Mouse (Mus musculus) lung, embryonic 15.5 days (tissue): ENCODE measurements around the gene Mocs3. TPM values are rescaled to one million over a fixed set of nuclear protein-coding genes. Genes with fewer than 3 reads are reported as not detected.
A peak's percentile ranks its signal among the peaks of the same experiment; 100 is the strongest.

Experiments
- ATAC-seq: fragments of 200-750 bp; cut with Nextera tagmentation; 2 replicates; pipeline ENCODE4 v1.8.0; 2017; ENCODE audit warnings: moderate number of reproducible peaks, borderline replicate concordance; ENCODE audit not compliant: low FRiP score, low TSS enrichment; ENCODE audit errors: extremely low read depth
- H3K27ac ChIP-seq: fragments of 300-500 bp; sonication (generic); 2 replicates; pipeline ENCODE4 v1.5.1; 2015; ENCODE audit warnings: moderate library complexity, mild to moderate bottlenecking, inconsistent platforms
- H3K27me3 ChIP-seq: fragments of 300-500 bp; sonication (generic); 2 replicates; pipeline ENCODE4 v1.6.1; 2015; ENCODE audit warnings: inconsistent platforms
- H3K36me3 ChIP-seq: fragments of 300-500 bp; sonication (generic); 2 replicates; pipeline ENCODE4 v1.6.1; 2015; ENCODE audit warnings: inconsistent platforms
- H3K4me1 ChIP-seq: fragments of 300-500 bp; sonication (generic); 2 replicates; pipeline ENCODE4 v1.6.1; 2015; ENCODE audit warnings: inconsistent platforms
- H3K4me2 ChIP-seq: fragments of 300-500 bp; sonication (generic); 2 replicates; pipeline ENCODE4 v1.6.1; 2015; ENCODE audit warnings: inconsistent platforms, mild to moderate bottlenecking, moderate library complexity
- H3K4me3 ChIP-seq: fragments of 300-500 bp; sonication (generic); 2 replicates; pipeline ENCODE4 v1.5.1; 2015; ENCODE audit warnings: mild to moderate bottlenecking, inconsistent platforms
- H3K9ac ChIP-seq: fragments of 300-500 bp; sonication (generic); 2 replicates; pipeline ENCODE4 v1.6.1; 2015; ENCODE audit warnings: inconsistent platforms
- H3K9me3 ChIP-seq: fragments of 300-500 bp; sonication (generic); 2 replicates; pipeline ENCODE4 v1.6.1; 2016; ENCODE audit warnings: inconsistent platforms
- WGBS: fragments of 180-500 bp; shearing (Covaris S2); methylation state at CpG from one replicate; pipeline ENCODE4 v1.1.7; 2015; 5-methylcytosine and 5-hydroxymethylcytosine counted together
- polyA plus RNA-seq: library from polyadenylated mRNA; unstranded; fragments of >200 nt; fragmentation: Nextera tagmentation; extraction: Ambion mirVana; gene quantifications from 2 replicates; pipeline ENCODE4 v1.2.1, GENCODE M21; 2015

Mocs3 gene
- polyA plus RNA-seq, 1 experiment from 2014 or later, result 7.8 TPM

- whole genome bisulfite sequencing, result 38% methylated on average over 9 of the region's 9 CpGs
- H3K27me3 ChIP-seq, result peaks cover 64% of the 10 kb centered on the region
- no peak overlapping the region for H3K27ac ChIP-seq
- no peak for ATAC-seq
- H3K4me3 ChIP-seq, result no peak overlapping the region
- no peaks in the 10 kb centered on the region for H3K9me3 ChIP-seq
- no peaks in the 10 kb centered on the region for H3K36me3 ChIP-seq
- no peak overlapping the region for H3K4me2 ChIP-seq
- no peak overlapping the region for H3K9ac ChIP-seq
- no peaks in the 10 kb centered on the region for H3K4me1 ChIP-seq
Observed at GRCm38 (mm10) chr2:168273387-168273786, 43.0 kb downstream of the Mocs3 start.

- WGBS, result 4% methylated on average over 11 of the region's 11 CpGs
- Histone ChIP-seq H3K9ac (no peak overlapping the region), H3K4me1 (no peaks in the 10 kb centered on the region), H3K27ac (no peak overlapping the region), H3K36me3 (no peaks in the 10 kb centered on the region), H3K4me2 (no peak overlapping the region), H3K27me3 (peaks cover 68% of the 10 kb centered on the region), H3K4me3 (no peak overlapping the region), H3K9me3 (no peaks in the 10 kb centered on the region)
- ATAC-seq, result 0 out of 2 replicates have a peak, but pooled peaks have one; percentile 25
Observed at GRCm38 (mm10) chr2:168274374-168274935, 44.0 kb downstream of the Mocs3 start.

DNA sequence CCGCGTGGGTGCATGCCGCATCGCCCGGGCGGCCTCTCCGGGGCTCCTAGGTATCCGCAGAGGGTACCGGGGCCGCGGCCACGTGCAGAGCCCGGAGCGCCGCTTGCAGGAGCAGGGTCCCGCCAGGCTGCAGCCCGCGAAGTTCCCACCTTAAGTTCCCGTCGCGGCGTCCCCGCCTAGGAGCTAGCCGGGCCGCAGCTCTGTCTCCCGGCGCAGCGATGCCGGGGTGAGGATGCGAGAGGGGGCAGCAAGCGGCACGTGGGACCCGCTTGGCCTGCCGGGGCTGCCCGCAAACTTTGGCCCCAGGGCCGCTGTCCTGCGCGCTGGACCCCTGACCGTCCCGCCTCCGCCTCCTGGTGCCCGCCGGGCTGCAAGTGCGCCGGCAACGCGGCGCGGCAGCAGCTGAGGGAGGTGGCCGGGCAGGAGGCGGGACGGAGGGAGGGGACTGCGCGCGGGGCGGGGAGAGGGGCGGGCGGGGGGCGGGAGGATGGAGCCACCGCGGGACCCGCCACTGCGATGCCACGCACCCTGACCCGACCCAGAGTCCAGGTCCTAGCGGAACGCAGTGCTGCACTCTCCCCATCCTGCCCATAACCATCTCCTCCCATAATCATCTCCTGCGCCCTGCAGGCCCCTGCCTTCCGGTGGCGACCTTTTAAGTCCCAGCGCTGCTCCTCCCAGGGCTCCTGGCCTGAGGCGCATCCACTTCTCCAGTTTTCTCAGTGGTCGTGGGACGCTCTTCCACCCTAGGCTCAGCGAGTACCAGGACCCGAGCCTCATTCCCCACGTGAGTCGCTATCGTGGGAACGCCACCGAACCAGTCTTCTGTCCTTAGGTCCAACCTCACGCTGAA, 50.5 kb downstream of the Mocs3 start:
- no peaks in the 10 kb centered on the region for H3K9me3 ChIP-seq
- H3K4me3 ChIP-seq, result peak overlapping the region; percentile 48
- H3K27me3 ChIP-seq, result peaks cover 72% of the 10 kb centered on the region
- 2% methylated on average over 61 of the region's 82 CpGs for WGBS
- H3K4me2 ChIP-seq, result peak overlapping the region; percentile 95
- H3K36me3 ChIP-seq, result no peaks in the 10 kb centered on the region
- no peak overlapping the region for H3K27ac ChIP-seq
- peaks cover 17% of the 10 kb centered on the region for H3K4me1 ChIP-seq
- H3K9ac ChIP-seq, result 0 out of 2 replicates have a peak overlapping the region, but pooled peaks have one; percentile 28
- peak; percentile 68 for ATAC-seq

DNA sequence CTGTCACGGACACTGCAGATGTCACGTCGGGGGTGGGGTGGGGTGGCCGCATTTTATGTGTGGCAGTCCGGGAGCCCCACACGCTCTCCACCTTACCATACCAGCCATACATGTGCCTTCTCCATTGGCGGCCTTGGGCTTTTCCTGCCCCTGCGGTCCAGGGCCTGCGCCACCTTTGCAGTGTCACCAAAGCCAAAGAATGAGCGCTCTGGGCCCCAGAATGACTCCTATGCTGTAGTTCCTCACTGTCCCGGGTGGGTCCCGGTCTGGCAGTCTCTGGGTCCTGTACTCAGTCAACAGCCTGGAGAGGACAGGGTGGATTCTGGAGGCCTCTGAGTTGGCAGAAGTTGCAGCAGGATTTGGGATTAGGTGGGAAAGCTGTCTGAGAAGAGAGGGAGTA, 51.2 kb downstream of the Mocs3 start, which contains the start of gene Kcng1:
Gene Kcng1 (minus strand): TSS at position 155 of the 400 bp plus-strand sequence.
- Histone ChIP-seq H3K9me3 (no peaks in the 10 kb centered on the region), H3K9ac (0 out of 2 replicates have a peak within 1 kb of the TSS, but pooled peaks have one; percentile 28), H3K27me3 (peaks cover 65% of the 10 kb centered on the region), H3K36me3 (no peaks in the 10 kb centered on the region), H3K4me2 (peak within 1 kb of the TSS; percentile 95), H3K4me3 (peak within 1 kb of the TSS; percentile 48), H3K27ac (no peak within 1 kb of the TSS), H3K4me1 (peaks cover 17% of the 10 kb centered on the region)
- WGBS, result 25% methylated on average over 12 of the region's 12 CpGs
- peak; percentile 13; the same call in 1 of the 2 replicates for ATAC-seq

Other genes starting within 250 kb of the Mocs3 start
- gene Ripor3, start 220.0 kb upstream of the Mocs3 start, polyA plus RNA-seq, result 2.3 TPM in 2 replicates
- gene Pard6b, start 149.6 kb upstream of the Mocs3 start, polyA plus RNA-seq, result 10.8 and 12.8 TPM in 2 replicates
- gene Adnp, start 23.5 kb upstream of the Mocs3 start, polyA plus RNA-seq, result 9.3 and 10.0 TPM in 2 replicates
- 16.7 and 19.5 TPM in 2 replicates for gene Gm20716, start 258 bp upstream of the Mocs3 start, polyA plus RNA-seq
- gene Dpm1, start within 50 bp of the Mocs3 start, polyA plus RNA-seq, result 91.7 and 91.9 TPM in 2 replicates
- gene Kcng1, start 51.1 kb downstream of the Mocs3 start, polyA plus RNA-seq, result 0.26 and 0.35 TPM in 2 replicates